Mouse (Mus musculus) hematopoietic multipotent progenitor cell, adult 10-12 weeks (in vitro differentiated cells): ENCODE measurements around the gene Pdcd2l. TPM values are rescaled to one million over a fixed set of nuclear protein-coding genes. Genes with fewer than 3 reads are reported as not detected.

Source experiments
- polyA plus RNA-seq: library from polyadenylated mRNA; stranded (reverse); fragments of >175 nt; gene quantifications from 2 replicates; pipeline ENCODE4 v1.2.3, GENCODE M21; 2012; ENCODE audit warnings: low replicate concordance

Pdcd2l gene
- polyA plus RNA-seq = 5.6 and 10.0 TPM in 2 replicates

DNA sequence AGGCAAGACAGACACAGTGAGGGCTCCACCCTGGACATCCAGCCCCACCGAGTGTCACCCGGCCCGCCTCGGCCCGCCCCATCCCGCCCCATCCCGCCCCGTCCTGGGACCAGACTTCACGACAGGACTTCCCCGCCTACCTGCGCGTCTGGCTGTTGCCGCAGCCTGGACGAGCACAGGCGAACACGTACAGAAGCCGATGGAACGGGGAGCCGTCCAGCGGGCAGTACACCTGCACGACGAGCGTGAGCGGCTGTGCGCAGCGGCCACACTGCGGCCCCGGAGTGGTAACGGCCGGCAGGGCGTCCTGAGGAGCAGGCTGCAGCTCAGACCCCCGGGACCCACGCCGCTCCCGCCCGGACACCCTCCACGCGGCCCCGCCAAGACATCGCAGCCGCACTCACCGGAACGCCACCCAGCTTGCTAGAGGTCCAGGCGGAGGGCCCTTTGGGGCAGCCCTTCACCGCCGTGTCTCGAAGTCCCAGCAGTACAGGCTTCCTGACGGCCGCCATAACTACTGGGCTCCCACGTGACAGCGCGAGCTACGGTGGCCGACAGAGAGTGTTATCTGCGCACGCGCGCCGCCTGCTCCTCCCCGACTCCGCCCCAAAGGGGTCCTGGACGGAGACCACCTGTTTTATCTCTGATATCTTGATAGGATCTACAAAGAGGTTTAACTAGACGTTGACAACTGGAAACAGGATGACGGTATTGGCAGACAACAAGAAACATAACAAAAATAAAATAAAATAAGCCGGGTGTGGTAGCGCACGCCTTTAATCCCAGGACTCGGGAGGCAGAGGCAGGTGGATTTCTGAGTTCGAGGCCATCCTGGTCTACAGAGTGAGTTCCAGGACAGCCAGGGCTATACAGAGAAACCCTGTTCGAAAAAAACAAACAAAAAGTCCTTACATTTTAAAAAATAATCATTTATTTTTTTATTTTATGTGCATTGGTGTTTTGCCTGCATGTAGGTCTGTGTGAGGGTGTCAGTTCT, at the start of gene Pdcd2l:
Gene Pdcd2l, minus strand, starts transcription at position 530 of the 997 bp plus-strand sequence.

DNA sequence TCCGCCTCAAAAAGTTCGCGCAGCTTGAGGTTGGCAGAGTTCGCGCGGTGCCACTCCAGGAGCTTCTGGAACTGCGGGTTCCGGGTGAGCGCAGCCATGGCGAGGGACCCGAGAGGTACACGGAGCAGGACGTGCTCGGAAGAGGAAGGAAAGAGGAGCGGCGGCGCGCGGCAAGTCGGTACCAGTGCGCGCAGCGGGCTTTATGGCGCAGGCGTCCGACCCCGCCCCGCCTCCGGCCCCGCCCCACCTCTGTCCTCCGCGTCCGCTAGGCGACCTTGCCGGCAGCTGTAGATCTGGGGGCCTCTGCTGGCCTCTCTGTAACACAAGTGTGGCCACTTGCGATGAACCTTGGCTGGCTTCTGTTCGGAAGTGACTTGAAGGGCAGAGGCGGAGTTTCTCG, 33.7 kb upstream of the Pdcd2l start, which contains the start of gene Gpi1:
Gene Gpi1, minus strand, starts transcription at position 221 of the 400 bp plus-strand sequence.

DNA sequence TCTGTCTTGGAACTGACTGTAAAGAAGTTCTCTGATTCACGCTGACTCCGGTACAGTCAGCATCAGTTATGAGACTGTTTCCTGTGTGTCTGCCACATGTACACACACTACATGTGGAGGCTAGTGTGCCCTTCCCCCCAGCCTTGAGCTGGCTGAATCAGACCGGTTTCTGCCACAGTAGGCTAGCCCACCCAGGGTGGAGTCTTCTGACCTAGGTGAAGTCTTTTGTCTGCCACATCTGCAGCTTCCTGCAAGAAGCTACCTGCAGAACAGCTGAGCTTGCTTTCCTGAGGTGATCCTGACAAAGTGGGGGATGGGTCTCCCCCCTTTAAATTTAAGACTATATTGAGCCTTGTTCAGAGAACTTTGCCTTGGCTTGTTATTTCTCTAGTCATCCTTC, 27.0 kb downstream of the Pdcd2l start, which contains the start of gene Uba2:
Gene Uba2, minus strand, starts transcription at position 146 of the 400 bp plus-strand sequence.

Other genes with a start within 250 kb of the Pdcd2l start
- not detected in 2 replicates for gene Scgb2b27, start 182.7 kb downstream of the Pdcd2l start, polyA plus RNA-seq
- not detected in 2 replicates for gene Scgb1b27, start 175.2 kb downstream of the Pdcd2l start, polyA plus RNA-seq
- gene Scgb1b30, start 101.2 kb downstream of the Pdcd2l start, polyA plus RNA-seq = not detected in 2 replicates
- 2.6 and 3.6 TPM in 2 replicates for gene Wtip, start 63.4 kb downstream of the Pdcd2l start, polyA plus RNA-seq
- gene Uba2, start 27.1 kb downstream of the Pdcd2l start, polyA plus RNA-seq = 12.7 and 14.3 TPM in 2 replicates
- gene Gpi1, start 33.7 kb upstream of the Pdcd2l start, polyA plus RNA-seq = 445 and 778 TPM in 2 replicates
- not detected in 2 replicates for gene Gm6096, start 54.4 kb upstream of the Pdcd2l start, polyA plus RNA-seq
- gene 4931406P16Rik, start 116.9 kb upstream of the Pdcd2l start, polyA plus RNA-seq = 19.2 and 25.2 TPM in 2 replicates
- 29.3 and 36.2 TPM in 2 replicates for gene Lsm14a, start 196.7 kb upstream of the Pdcd2l start, polyA plus RNA-seq